Mouse (Mus musculus) activated CD4-positive, CD25-positive, alpha-beta regulatory T cell, adult 9 weeks (primary cell): ENCODE measurements around the gene Zfp983. TPM values are rescaled to one million over a fixed set of nuclear protein-coding genes. Genes with fewer than 3 reads are reported as not detected.

ENCODE experiments used
- polyA plus RNA-seq: library from polyadenylated mRNA; unstranded; fragments of 100-300 nt; shearing (Covaris generic); gene quantifications from one replicate; pipeline ENCODE4 v1.2.1, GENCODE M21; 2017

Gene Zfp983
- 17.1 TPM for polyA plus RNA-seq

GRCm38 (mm10) chr17:21650364-21650907 is at the start of gene Zfp983:
Gene Zfp983 (plus strand): TSS chr17:21650624.

GRCm38 (mm10) chr17:21691560-21691959 is 41.1 kb downstream of the Zfp983 start, which contains the start of gene Gm10226:
Gene Gm10226 (plus strand): TSS chr17:21691860.

GRCm38 (mm10) chr17:21707343-21707996 is 57.0 kb downstream of the Zfp983 start, which contains the start of gene Zfp760:
Gene Zfp760 (plus strand): TSS chr17:21707741.

Other genes with a start within 250 kb of the Zfp983 start
- 15.2 TPM for gene Zfp54, start 227.4 kb upstream of the Zfp983 start, polyA plus RNA-seq
- gene Zfp51, start 200.2 kb upstream of the Zfp983 start, polyA plus RNA-seq = 45.0 TPM
- 64.0 TPM for gene Zfp53, start 161.6 kb upstream of the Zfp983 start, polyA plus RNA-seq
- gene Zfp52, start 115.1 kb upstream of the Zfp983 start, polyA plus RNA-seq = 30.7 TPM
- 6.4 TPM for gene Zfp948, start 83.6 kb upstream of the Zfp983 start, polyA plus RNA-seq
- gene Gm10226, start 41.2 kb downstream of the Zfp983 start, polyA plus RNA-seq = 22.5 TPM
- gene Zfp760, start 57.1 kb downstream of the Zfp983 start, polyA plus RNA-seq = 8.0 TPM
- gene Zfp229, start 80.2 kb downstream of the Zfp983 start, polyA plus RNA-seq = 0.59 TPM
- 0.57 TPM for gene Zfp820, start 195.1 kb downstream of the Zfp983 start, polyA plus RNA-seq